Mouse (Mus musculus): ENCODE measurements around the gene Kctd7.
A peak's percentile ranks its signal among the peaks of the same experiment; 100 is the strongest.

Kctd7 gene

GRCm38 (mm10) chr5:130143977-130144333 is 706 bp upstream of the Kctd7 start:
- peak; percentile 72 for DNase-seq (ENCODE audit: low read depth, low spot score)

GRCm38 (mm10) chr5:130145961-130146360 is 1.3 kb downstream of the Kctd7 start:
- no peak for DNase-seq (ENCODE audit: low read depth, low spot score)

GRCm38 (mm10) chr5:130149726-130150310 is 5.2 kb downstream of the Kctd7 start:
- DNase-seq (ENCODE audit: low read depth, low spot score): no peak

- no peak for DNase-seq (ENCODE audit: low read depth, low spot score)
Measured at GRCm38 (mm10) chr5:130154286-130154685, 9.6 kb downstream of the Kctd7 start.

GRCm38 (mm10) chr5:130158545-130158944 is 13.9 kb downstream of the Kctd7 start:
- DNase-seq (ENCODE audit: low read depth, low spot score): no peak

GRCm38 (mm10) chr5:130159761-130160201 is 15.1 kb downstream of the Kctd7 start:
- no peak for DNase-seq (ENCODE audit: low read depth, low spot score)

- peak; percentile 80 for DNase-seq (ENCODE audit: low read depth, low spot score)
Measured at GRCm38 (mm10) chr5:130163670-130164069, 19.0 kb downstream of the Kctd7 start.

- DNase-seq (ENCODE audit: low read depth, low spot score): no peak
Measured at GRCm38 (mm10) chr5:130165213-130165612, 20.6 kb downstream of the Kctd7 start.

GRCm38 (mm10) chr5:130169109-130169508 is 24.4 kb downstream of the Kctd7 start:
- DNase-seq (ENCODE audit: low read depth, low spot score): no peak

GRCm38 (mm10) chr5:130170666-130171422 is 26.2 kb downstream of the Kctd7 start:
- peak; percentile 78 for DNase-seq (ENCODE audit: low read depth, low spot score)

- peak; percentile 75 for DNase-seq (ENCODE audit: low read depth, low spot score)
Measured at GRCm38 (mm10) chr5:130171423-130171954, 26.8 kb downstream of the Kctd7 start, which contains the start of gene Rabgef1. Gene Rabgef1 (plus strand): TSS chr5:130171798.

- DNase-seq (ENCODE audit: low read depth, low spot score): no peak
Measured at GRCm38 (mm10) chr5:130171956-130172601, 27.4 kb downstream of the Kctd7 start.

GRCm38 (mm10) chr5:130173012-130173411 is 28.4 kb downstream of the Kctd7 start:
- DNase-seq (ENCODE audit: low read depth, low spot score): no peak

GRCm38 (mm10) chr5:130177871-130178270 is 33.2 kb downstream of the Kctd7 start:
- DNase-seq (ENCODE audit: low read depth, low spot score): no peak

GRCm38 (mm10) chr5:130180362-130180761 is 35.7 kb downstream of the Kctd7 start:
- DNase-seq (ENCODE audit: low read depth, low spot score): no peak

GRCm38 (mm10) chr5:130181740-130182540 is 37.3 kb downstream of the Kctd7 start:
- DNase-seq (ENCODE audit: low read depth, low spot score): no peak

- DNase-seq (ENCODE audit: low read depth, low spot score): no peak
Measured at GRCm38 (mm10) chr5:130182541-130182821, 37.8 kb downstream of the Kctd7 start.

- no peak for DNase-seq (ENCODE audit: low read depth, low spot score)
Measured at GRCm38 (mm10) chr5:130184193-130184856, 39.7 kb downstream of the Kctd7 start.

- no peak for DNase-seq (ENCODE audit: low read depth, low spot score)
Measured at GRCm38 (mm10) chr5:130185312-130185711, 40.7 kb downstream of the Kctd7 start.

- no peak for DNase-seq (ENCODE audit: low read depth, low spot score)
Measured at GRCm38 (mm10) chr5:130187383-130187782, 42.7 kb downstream of the Kctd7 start.

- no peak for DNase-seq (ENCODE audit: low read depth, low spot score)
Measured at GRCm38 (mm10) chr5:130190909-130191308, 46.2 kb downstream of the Kctd7 start.

Data from c-Kit-negative CD71-positive TER-119-positive erythroid progenitor cells, embryonic 14.5 days (primary cell).